Mouse (Mus musculus) hindbrain, embryonic 10.5 days (tissue): ENCODE results near the gene Bricd5. TPM values are rescaled to one million over a fixed set of nuclear protein-coding genes. Genes with fewer than 3 reads are reported as not detected.
"Not testable (repeated sequence)": the region's sequence is repeated elsewhere in the genome, so short reads cannot be mapped to it uniquely, and the experiment has no call there.

Experiments used
- DNase-seq: peaks from one replicate; pipeline ENCODE4 v3.0.0-alpha.2; 2017; ENCODE audit warnings: low spot score
- H3K27ac ChIP-seq: fragments of 300-500 bp; sonication (generic); 2 replicates; pipeline ENCODE4 v1.5.1; 2016; ENCODE audit warnings: mild to moderate bottlenecking, moderate library complexity
- H3K27me3 ChIP-seq: fragments of 300-500 bp; sonication (generic); 2 replicates; pipeline ENCODE4 v1.6.1; 2016; ENCODE audit warnings: mild to moderate bottlenecking; ENCODE audit not compliant: poor library complexity, insufficient read depth, severe bottlenecking
- H3K36me3 ChIP-seq: fragments of 300-500 bp; sonication (generic); 2 replicates; pipeline ENCODE4 v1.6.1; 2016; ENCODE audit warnings: mild to moderate bottlenecking, moderate library complexity
- H3K4me1 ChIP-seq: fragments of 300-500 bp; sonication (generic); replicated peaks from 2 replicates; pipeline ENCODE4 v1.6.1; 2016; ENCODE audit warnings: mild to moderate bottlenecking
- H3K4me3 ChIP-seq: fragments of 300-500 bp; sonication (generic); 2 replicates; pipeline ENCODE4 v1.5.1; 2016; ENCODE audit warnings: mild to moderate bottlenecking, moderate library complexity
- H3K9me3 ChIP-seq: fragments of 300-500 bp; sonication (generic); 2 replicates; pipeline ENCODE4 v1.6.1; 2016; ENCODE audit warnings: mild to moderate bottlenecking, moderate library complexity
- WGBS: fragments of 180-500 bp; shearing (Covaris S2); methylation state at CpG from one replicate; pipeline ENCODE4 v1.1.7; 2016; 5-methylcytosine and 5-hydroxymethylcytosine counted together
- polyA plus RNA-seq: library from polyadenylated mRNA; unstranded; fragments of >200 nt; fragmentation: Nextera tagmentation; extraction: Ambion mirVana; gene quantifications from 2 replicates; pipeline ENCODE4 v1.2.1, GENCODE M21; 2016

The Bricd5 gene
- polyA plus RNA-seq, 1 experiment from 2014 or later: 0.61 TPM

DNA sequence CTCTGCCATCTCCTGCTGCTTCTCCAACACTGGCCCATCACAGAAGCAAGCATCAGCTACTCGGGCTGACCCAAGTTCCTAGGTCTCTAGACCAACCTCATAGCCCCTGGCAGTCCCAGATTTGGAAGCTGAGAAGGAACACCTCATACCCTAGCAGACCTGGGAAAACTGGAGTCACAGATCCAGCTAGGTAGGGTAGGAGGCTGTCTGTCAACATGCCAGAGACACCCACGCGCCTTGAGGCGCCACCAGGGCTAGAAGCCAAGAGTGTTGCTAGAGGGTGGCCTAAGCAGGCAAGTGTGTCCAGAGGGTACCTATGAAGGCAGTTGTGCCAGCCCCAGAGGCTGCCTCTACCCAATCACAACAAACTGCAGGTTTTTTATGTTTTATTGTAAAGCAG lies 30.3 kb upstream of the Bricd5 start:
- no peak overlapping the region for H3K4me3 ChIP-seq
- DNase-seq: no peak
- no peak overlapping the region for H3K27ac ChIP-seq
- H3K9me3 ChIP-seq: no peaks in the 10 kb centered on the region
- WGBS: 94% methylated on average over 4 of the region's 4 CpGs
- H3K4me1 ChIP-seq: no peaks in the 10 kb centered on the region
- H3K27me3 ChIP-seq: no peaks in the 10 kb centered on the region
- peaks cover 100% of the 10 kb centered on the region for H3K36me3 ChIP-seq

DNA sequence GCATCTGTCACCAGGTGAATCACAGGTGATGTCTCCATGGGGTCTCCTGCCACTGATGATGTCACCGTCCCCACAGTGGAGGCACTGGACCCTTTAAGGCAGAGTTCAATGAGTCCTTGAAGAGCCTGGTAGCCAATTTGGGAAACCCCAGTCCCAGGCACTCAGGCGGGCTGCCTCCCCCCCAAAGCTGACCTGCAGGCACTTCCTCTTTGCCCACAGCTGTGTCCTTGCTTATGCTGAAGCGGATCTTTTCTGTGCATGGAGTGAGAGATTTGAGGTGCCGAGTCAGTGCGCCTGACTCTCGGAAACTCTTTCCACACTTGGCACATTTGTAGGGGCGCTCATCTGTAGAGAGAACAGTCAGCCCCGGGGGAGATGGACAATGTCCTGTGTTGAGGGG lies 27.1 kb upstream of the Bricd5 start:
- no peaks in the 10 kb centered on the region for H3K27me3 ChIP-seq
- no peak overlapping the region for H3K4me3 ChIP-seq
- H3K9me3 ChIP-seq: no peaks in the 10 kb centered on the region
- H3K36me3 ChIP-seq: peaks cover 100% of the 10 kb centered on the region
- no peak for DNase-seq
- H3K4me1 ChIP-seq: no peaks in the 10 kb centered on the region
- H3K27ac ChIP-seq: no peak overlapping the region
- 92% methylated on average over 8 of the region's 8 CpGs for WGBS

DNA sequence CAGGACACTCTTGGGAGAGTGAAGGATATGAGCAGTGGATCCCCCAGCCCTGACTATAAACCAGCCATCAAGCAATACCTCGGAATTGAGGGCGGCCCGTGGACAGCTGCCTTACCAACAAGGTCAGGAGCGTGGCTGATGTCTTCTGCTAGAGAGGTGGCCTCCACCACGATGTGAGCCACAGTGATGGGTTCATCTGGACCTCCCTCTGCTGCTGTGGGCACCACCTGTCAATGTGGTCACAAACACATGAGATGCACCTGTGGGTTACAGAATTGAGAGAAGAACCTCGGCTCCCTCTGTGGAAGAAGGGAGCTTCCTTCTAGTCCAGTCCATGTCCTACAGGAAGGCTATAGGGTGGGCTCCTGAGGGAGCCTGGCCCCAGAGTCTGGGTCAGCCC lies 24.2 kb upstream of the Bricd5 start:
- Histone ChIP-seq H3K4me3 (no peak overlapping the region), H3K4me1 (peaks cover 13% of the 10 kb centered on the region), H3K27ac (no peak overlapping the region), H3K36me3 (peaks cover 73% of the 10 kb centered on the region), H3K9me3 (no peaks in the 10 kb centered on the region), H3K27me3 (no peaks in the 10 kb centered on the region)
- 94% methylated on average over 6 of the region's 6 CpGs for WGBS
- DNase-seq: no peak

- H3K4me3 ChIP-seq: no peak overlapping the region
- peaks cover 19% of the 10 kb centered on the region for H3K4me1 ChIP-seq
- H3K27me3 ChIP-seq: no peaks in the 10 kb centered on the region
- DNase-seq: no peak
- H3K36me3 ChIP-seq: peaks cover 56% of the 10 kb centered on the region
- H3K9me3 ChIP-seq: no peaks in the 10 kb centered on the region
- 95% methylated on average over 6 of the region's 6 CpGs for WGBS
- no peak overlapping the region for H3K27ac ChIP-seq
These were observed 22.5 kb upstream of the Bricd5 start for GRCm38 (mm10) chr17:24451220-24451619.

DNA sequence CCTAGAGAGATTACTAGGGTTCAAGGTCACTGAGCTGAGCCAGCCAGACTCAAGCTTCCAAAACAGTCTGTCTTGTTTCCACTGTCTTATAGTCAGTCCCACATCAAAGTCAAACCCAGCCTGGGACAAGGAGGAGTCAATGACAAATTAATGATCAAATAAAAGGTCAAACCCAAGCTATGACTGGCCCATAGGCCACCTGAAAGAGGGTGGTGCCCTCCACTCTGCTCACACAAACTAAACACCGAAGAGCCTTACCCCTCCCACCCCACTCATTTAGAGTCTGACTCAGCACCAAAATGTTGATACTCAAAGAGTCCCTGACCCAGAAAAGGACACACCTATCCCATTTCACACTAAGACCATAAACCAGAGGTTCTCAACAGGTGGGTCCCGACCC lies 20.3 kb upstream of the Bricd5 start:
- H3K27ac ChIP-seq: no peak overlapping the region
- H3K4me1 ChIP-seq: peaks cover 19% of the 10 kb centered on the region
- DNase-seq: no peak
- peaks cover 35% of the 10 kb centered on the region for H3K36me3 ChIP-seq
- WGBS: 88% methylated on average over 2 of the region's 2 CpGs
- H3K9me3 ChIP-seq: no peaks in the 10 kb centered on the region
- H3K4me3 ChIP-seq: no peak overlapping the region
- no peaks in the 10 kb centered on the region for H3K27me3 ChIP-seq

GRCm38 (mm10) chr17:24454218-24454755 lies 19.4 kb upstream of the Bricd5 start:
- DNase-seq: no peak
- Histone ChIP-seq H3K36me3 (peaks cover 26% of the 10 kb centered on the region), H3K27ac (peak overlapping the region; percentile 95), H3K9me3 (no peaks in the 10 kb centered on the region), H3K4me3 (peak overlapping the region; percentile 92), H3K4me1 (peaks cover 19% of the 10 kb centered on the region), H3K27me3 (no peaks in the 10 kb centered on the region)
- WGBS: 15% methylated on average over 14 of the region's 14 CpGs

DNA sequence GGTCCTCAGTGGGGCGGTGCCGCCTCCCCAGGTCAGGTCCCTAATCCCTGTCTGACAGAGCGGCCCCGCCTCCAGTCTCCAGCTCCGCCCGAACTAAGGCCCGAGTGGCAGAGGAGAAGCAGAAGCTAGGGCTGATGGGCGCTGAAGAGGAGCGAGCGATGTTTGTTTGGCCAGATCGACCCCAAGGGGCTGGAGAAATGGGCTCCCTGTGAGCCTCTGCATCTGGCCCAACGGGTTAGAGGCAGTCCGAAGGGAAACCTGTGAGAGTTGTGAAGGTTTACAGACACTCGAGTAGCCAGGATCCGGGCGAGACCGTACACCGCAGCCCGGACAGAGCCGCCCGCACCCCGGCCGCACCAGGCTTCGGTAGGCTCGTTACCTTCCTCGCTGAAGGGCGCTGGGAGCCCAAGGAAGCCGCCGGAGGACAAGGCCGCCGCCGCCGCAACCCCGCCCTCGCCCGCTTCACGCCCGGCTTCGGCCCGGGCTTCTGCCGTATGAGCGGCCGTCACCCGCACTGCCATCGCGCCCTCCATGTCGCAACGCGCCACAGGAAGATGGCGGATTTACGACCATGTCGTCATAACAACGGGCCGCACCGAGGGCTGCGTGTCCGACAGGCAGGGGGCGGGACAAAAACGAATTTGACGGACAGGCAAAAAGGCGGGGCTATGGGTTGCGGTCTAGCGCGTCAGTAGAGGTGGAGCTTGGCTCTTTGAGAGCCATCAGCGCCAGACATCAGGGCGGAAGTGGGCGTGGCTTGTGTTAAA lies 18.7 kb upstream of the Bricd5 start:
- H3K27ac ChIP-seq: peak overlapping the region; percentile 95
- no peaks in the 10 kb centered on the region for H3K27me3 ChIP-seq
- WGBS: under 1% methylated on average over 67 of the region's 67 CpGs
- DNase-seq: peak; percentile 100
- H3K4me3 ChIP-seq: peak overlapping the region; percentile 92
- H3K36me3 ChIP-seq: peaks cover 19% of the 10 kb centered on the region
- no peaks in the 10 kb centered on the region for H3K9me3 ChIP-seq
- peaks cover 19% of the 10 kb centered on the region for H3K4me1 ChIP-seq

DNA sequence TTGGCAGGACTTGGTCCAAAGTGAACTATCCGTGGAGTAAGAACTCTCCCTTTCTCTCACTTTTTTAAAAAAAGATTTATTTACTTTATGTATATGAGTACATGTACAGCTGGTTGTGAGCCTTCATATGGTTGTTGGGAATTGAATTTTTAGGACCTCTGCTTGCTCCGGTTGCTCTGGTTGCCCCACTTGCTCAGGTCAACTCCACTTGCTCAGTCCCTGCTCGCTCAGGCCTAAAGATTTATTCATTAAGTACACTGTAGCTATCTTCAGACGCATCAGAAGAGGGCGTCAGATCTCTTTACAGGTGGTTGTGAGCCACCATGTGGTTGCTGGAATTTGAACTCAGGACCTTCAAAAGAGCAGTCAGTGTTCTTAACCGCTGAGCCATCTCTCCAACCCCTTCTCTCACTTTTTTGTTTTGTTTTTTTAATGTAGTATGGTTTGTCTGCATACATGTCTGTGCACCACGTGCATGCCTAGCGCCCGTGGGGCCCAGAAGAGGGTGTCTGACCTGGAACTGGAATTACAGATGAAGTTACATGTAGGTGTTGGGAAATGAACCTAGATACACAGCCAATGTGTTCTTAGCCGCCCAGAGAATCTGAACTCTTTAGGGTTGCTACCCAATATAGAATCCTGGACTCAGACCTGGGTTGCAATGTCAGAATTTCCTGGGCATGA lies 18.0 kb upstream of the Bricd5 start:
- DNase-seq, H3K9me3 ChIP-seq, H3K27me3 ChIP-seq: not testable (repeated sequence)
- H3K27ac ChIP-seq: peak overlapping the region; percentile 95
- H3K4me1 ChIP-seq: peaks cover 19% of the 10 kb centered on the region
- peaks cover 12% of the 10 kb centered on the region for H3K36me3 ChIP-seq
- WGBS: 47% methylated on average over 10 of the region's 10 CpGs
- peak overlapping the region; percentile 92 for H3K4me3 ChIP-seq

- Histone ChIP-seq H3K27me3 (no peaks in the 10 kb centered on the region), H3K27ac (no peak overlapping the region), H3K9me3 (no peaks in the 10 kb centered on the region), H3K36me3 (no peaks in the 10 kb centered on the region), H3K4me1 (no peaks in the 10 kb centered on the region), H3K4me3 (no peak overlapping the region)
- WGBS: 63% methylated on average over 2 of the region's 2 CpGs
- no peak for DNase-seq
These were observed 12.1 kb upstream of the Bricd5 start for GRCm38 (mm10) chr17:24461580-24461979.

- 98% methylated on average over 1 of the region's 1 CpGs for WGBS
- H3K27me3 ChIP-seq: no peaks in the 10 kb centered on the region
- no peak overlapping the region for H3K4me3 ChIP-seq
- no peak for DNase-seq
- H3K36me3 ChIP-seq: no peaks in the 10 kb centered on the region
- no peaks in the 10 kb centered on the region for H3K4me1 ChIP-seq
- H3K27ac ChIP-seq: no peak overlapping the region
- no peaks in the 10 kb centered on the region for H3K9me3 ChIP-seq
These were observed 10.8 kb upstream of the Bricd5 start for GRCm38 (mm10) chr17:24462932-24463331.

GRCm38 (mm10) chr17:24463374-24464133 lies 10.1 kb upstream of the Bricd5 start:
- H3K36me3 ChIP-seq: no peaks in the 10 kb centered on the region
- no peaks in the 10 kb centered on the region for H3K27me3 ChIP-seq
- WGBS: 63% methylated on average over 6 of the region's 6 CpGs
- no peak for DNase-seq
- H3K4me3 ChIP-seq: no peak overlapping the region
- H3K4me1 ChIP-seq: no peaks in the 10 kb centered on the region
- no peak overlapping the region for H3K27ac ChIP-seq
- no peaks in the 10 kb centered on the region for H3K9me3 ChIP-seq

DNA sequence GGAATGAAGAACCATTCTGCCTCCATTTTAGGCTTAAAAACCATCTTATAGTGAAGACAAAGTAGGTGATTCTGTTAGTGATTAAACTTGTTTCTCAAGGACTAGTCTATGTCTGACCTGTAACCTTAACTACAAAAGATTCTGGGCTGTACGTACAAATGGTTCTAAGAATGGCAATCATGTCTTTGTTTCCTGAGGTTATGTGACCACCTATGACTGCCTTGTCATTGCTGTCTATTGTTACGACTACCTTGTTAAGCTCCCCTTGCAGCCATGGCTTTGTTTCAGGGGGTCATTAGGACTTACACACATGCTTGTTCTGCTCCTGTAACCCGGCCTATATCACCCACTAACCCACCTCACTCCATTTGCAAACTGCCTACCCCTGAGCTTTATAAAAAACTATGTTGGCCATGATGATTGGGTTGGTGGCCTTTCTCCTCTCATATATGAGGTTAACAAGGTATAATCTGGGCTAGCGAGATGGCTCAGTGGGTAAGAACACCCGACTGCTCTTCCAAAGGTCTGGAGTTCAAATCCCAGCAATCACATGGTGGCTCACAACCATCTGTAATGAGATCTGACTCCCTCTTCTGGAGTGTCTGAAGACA lies 4.9 kb upstream of the Bricd5 start:
- Histone ChIP-seq H3K9me3 (no peaks in the 10 kb centered on the region), H3K27ac (no peak overlapping the region), H3K27me3 (no peaks in the 10 kb centered on the region), H3K4me1 (peaks cover 32% of the 10 kb centered on the region), H3K36me3 (peaks cover 19% of the 10 kb centered on the region), H3K4me3 (no peak overlapping the region)
- no peak for DNase-seq
- WGBS: 93% methylated on average over 5 of the region's 5 CpGs
